Mouse (Mus musculus) hindbrain, postnatal 0 days (tissue): ENCODE results near the gene Ggt7. TPM values are rescaled to one million over a fixed set of nuclear protein-coding genes. Genes with fewer than 3 reads are reported as not detected.
"Not testable (repeated sequence)": the region's sequence is repeated elsewhere in the genome, so short reads cannot be mapped to it uniquely, and the experiment has no call there.

ENCODE experiments used
- ATAC-seq: fragments of 200-750 bp; cut with Nextera tagmentation; 2 replicates; pipeline ENCODE4 v1.8.0; 2017; ENCODE audit warnings: mild to moderate bottlenecking, moderate TSS enrichment, moderate library complexity
- DNase-seq: peaks from one replicate; pipeline ENCODE4 v3.0.0-alpha.2; 2015; ENCODE audit warnings: low spot score
- H3K27ac ChIP-seq: fragments of 300-500 bp; sonication (generic); 2 replicates; pipeline ENCODE4 v1.5.1; 2014; ENCODE audit warnings: mild to moderate bottlenecking
- H3K27me3 ChIP-seq: fragments of 300-500 bp; sonication (generic); 2 replicates; pipeline ENCODE4 v1.6.1; 2014; ENCODE audit warnings: low read length, mixed read lengths; ENCODE audit not compliant: insufficient read depth
- H3K36me3 ChIP-seq: fragments of 300-500 bp; sonication (generic); 2 replicates; pipeline ENCODE4 v1.6.1; 2014; ENCODE audit warnings: low read length, mixed read lengths; ENCODE audit not compliant: insufficient read depth
- H3K4me1 ChIP-seq: fragments of 300-500 bp; sonication (generic); 2 replicates; pipeline ENCODE4 v1.6.1; 2014; ENCODE audit warnings: antibody characterized with exemption, low read length, mixed read lengths; ENCODE audit not compliant: insufficient read depth
- H3K4me2 ChIP-seq: fragments of 300-500 bp; sonication (generic); 2 replicates; pipeline ENCODE4 v1.6.1; 2014; ENCODE audit warnings: low read depth, mild to moderate bottlenecking, low read length, moderate library complexity, mixed read lengths
- H3K4me3 ChIP-seq: fragments of 300-500 bp; sonication (generic); 2 replicates; pipeline ENCODE4 v1.5.1; 2014; ENCODE audit warnings: low read length
- H3K9ac ChIP-seq: fragments of 300-500 bp; sonication (generic); replicated peaks from 2 replicates; pipeline ENCODE4 v1.6.1; 2014; ENCODE audit warnings: mild to moderate bottlenecking, low read length, moderate library complexity, mixed read lengths
- H3K9me3 ChIP-seq: fragments of 300-500 bp; sonication (generic); 2 replicates; pipeline ENCODE4 v1.6.1; 2016; ENCODE audit warnings: low read length, mixed read lengths
- CTCF ChIP-seq: IDR thresholded peaks from 2 replicates; pipeline ENCODE4 v1.5.1; 2016; ENCODE audit warnings: antibody characterized with exemption, control low read depth, low read depth
- WGBS: fragments of 180-500 bp; shearing (Covaris S2); extraction: QIAGEN DNeasy Blood & Tissue Kit; methylation state at CpG from one replicate; pipeline ENCODE4 v1.1.7; 2014; 5-methylcytosine and 5-hydroxymethylcytosine counted together
- polyA plus RNA-seq: library from polyadenylated mRNA; unstranded; fragments of >200 nt; fragmentation: Nextera tagmentation; extraction: Ambion mirVana; gene quantifications from 2 replicates; pipeline ENCODE4 v1.2.1, GENCODE M21; 2015
- total RNA-seq: library from RNA; depleted of rRNA; stranded (reverse); fragments of >200 nt; gene quantifications from 2 replicates; pipeline ENCODE4 v1.2.3, GENCODE M21; 2014

Gene Ggt7
- total and polyA plus RNA-seq, 2 experiments from 2014 or later = 104 to 201 TPM

DNA sequence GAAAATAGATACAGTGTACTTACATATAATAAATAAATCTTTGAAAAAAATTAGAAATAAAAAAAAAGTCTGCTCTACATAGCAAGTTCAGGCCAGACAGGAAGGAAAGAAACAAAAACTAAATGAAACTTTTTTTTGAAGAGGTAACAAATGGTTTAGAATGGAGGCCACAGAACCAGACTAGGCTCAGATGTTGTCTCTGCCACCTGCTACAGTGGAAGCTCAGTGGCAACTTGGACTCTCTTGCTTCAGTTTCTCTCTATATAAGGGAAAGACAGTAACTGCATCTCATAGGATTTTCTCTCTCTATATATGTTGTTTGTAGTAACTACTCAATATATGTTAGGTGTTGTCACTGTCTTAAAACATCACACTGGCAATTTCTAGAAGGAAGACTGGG is 34.3 kb upstream of the Ggt7 start:
- H3K36me3 ChIP-seq = no peaks in the 10 kb centered on the region
- no peak for TF ChIP-seq CTCF
- no peak overlapping the region for H3K27ac ChIP-seq
- H3K9ac ChIP-seq = no peak overlapping the region
- ATAC-seq (no peak), DNase-seq (no peak)
- H3K4me2 ChIP-seq = no peak overlapping the region
- no peaks in the 10 kb centered on the region for H3K27me3 ChIP-seq
- H3K4me3 ChIP-seq = no peak overlapping the region
- H3K9me3 ChIP-seq = no peaks in the 10 kb centered on the region
- H3K4me1 ChIP-seq = no peaks in the 10 kb centered on the region

DNA sequence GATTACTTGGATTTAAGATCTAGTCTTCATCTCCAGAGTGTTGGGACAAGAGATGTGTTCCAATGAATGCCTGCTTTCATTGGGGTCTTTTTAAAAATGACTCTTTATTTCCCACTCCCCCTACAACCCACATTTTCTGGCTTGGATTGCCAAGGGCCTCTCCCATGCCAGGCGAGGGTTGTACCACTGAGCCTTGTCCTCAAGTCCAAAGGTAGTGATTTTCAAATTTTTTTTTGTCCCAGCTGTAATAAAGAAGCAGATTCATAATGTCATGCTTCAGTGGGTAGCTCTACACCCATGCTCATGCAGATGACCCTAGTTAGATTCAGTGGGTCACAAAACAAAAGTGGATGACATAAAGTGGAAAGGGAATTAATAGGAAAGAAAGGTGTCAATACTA is 28.9 kb upstream of the Ggt7 start:
- Histone ChIP-seq H3K4me3 (no peak overlapping the region), H3K9ac (no peak overlapping the region), H3K27ac (no peak overlapping the region), H3K27me3 (no peaks in the 10 kb centered on the region), H3K36me3 (no peaks in the 10 kb centered on the region), H3K9me3 (no peaks in the 10 kb centered on the region), H3K4me2 (no peak overlapping the region), H3K4me1 (no peaks in the 10 kb centered on the region)
- TF ChIP-seq CTCF = no peak
- no peak for DNase-seq
- WGBS = 74% methylated on average over 1 of the region's 1 CpGs
- no peak for ATAC-seq

- DNase-seq (no peak), ATAC-seq (no peak)
- 47% methylated on average over 6 of the region's 6 CpGs for WGBS
- no peak overlapping the region for H3K27ac ChIP-seq
- TF ChIP-seq CTCF = no peak
- H3K4me2 ChIP-seq = no peak overlapping the region
- no peak overlapping the region for H3K9ac ChIP-seq
- H3K27me3 ChIP-seq = no peaks in the 10 kb centered on the region
- no peak overlapping the region for H3K4me3 ChIP-seq
- H3K4me1 ChIP-seq = no peaks in the 10 kb centered on the region
- H3K9me3 ChIP-seq = no peaks in the 10 kb centered on the region
- H3K36me3 ChIP-seq = no peaks in the 10 kb centered on the region
Observed at GRCm38 (mm10) chr2:155540822-155541458, 22.9 kb upstream of the Ggt7 start.

DNA sequence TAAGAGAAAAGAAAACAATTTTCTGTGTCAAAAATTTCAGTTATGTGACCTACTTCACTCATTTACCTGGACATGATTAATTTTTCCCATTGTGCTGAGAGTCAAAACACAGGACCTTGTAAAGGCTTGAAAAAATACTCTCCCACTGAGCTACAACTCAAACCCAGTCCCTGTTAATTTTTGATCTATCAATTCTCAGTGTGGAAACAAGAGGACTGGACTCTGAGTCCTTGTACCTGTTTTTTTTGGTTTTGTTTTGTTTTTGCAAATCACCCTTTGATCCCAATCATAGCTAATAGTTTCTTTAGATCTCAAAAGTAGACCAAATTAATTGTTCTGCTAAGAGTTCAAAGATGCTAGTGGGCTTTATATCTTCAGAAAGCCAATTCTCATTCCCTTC is 21.7 kb upstream of the Ggt7 start:
- ATAC-seq = no peak
- no peak overlapping the region for H3K4me3 ChIP-seq

GRCm38 (mm10) chr2:155538463-155539057 is 20.5 kb upstream of the Ggt7 start:
- H3K4me2 ChIP-seq, DNase-seq, H3K4me3 ChIP-seq, H3K4me1 ChIP-seq, H3K9ac ChIP-seq, H3K36me3 ChIP-seq, H3K27ac ChIP-seq, H3K9me3 ChIP-seq, ATAC-seq, H3K27me3 ChIP-seq: not testable (repeated sequence)
- 83% methylated on average over 11 of the region's 19 CpGs for whole genome bisulfite sequencing

More for the DNA sequence above, 21.7 kb upstream of the Ggt7 start:
- no peak overlapping the region for H3K9ac ChIP-seq
- H3K27me3 ChIP-seq = no peaks in the 10 kb centered on the region
- no peak overlapping the region for H3K4me2 ChIP-seq
- DNase-seq = no peak
- no peaks in the 10 kb centered on the region for H3K36me3 ChIP-seq
- H3K27ac ChIP-seq = no peak overlapping the region
- no peaks in the 10 kb centered on the region for H3K4me1 ChIP-seq
- H3K9me3 ChIP-seq = no peaks in the 10 kb centered on the region
- TF ChIP-seq CTCF = no peak

DNA sequence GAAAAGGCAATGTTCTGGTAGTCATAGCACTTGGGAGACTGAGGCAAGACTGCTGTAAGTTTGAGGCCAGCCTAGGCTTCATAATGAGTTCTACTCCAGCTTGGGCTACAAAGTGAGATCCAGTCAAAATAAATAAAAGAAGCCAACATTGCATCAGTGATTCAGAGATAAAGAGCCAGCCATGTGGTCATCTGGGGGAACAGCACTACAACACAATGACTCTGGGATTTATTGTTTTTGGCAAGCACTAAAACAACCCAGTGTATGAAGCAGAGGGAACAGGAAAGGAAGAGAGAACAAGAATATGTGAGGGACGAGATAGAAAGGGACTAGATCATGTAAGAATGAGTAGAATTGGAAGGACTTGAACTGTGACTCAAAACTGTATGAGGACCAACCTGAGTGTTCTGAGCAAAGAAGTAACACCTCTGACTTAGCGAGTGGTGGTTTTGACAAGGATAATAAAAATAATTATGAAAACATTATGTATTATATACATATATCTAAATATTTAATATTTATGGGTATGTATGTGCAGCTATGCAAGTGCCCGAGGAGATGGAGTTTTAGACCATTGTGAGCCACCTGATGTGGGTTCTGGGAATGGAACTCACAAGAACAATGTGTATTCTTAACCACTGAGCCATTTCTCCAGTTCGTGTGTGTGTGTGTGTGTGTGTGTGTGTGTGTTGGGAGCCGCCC is 19.9 kb upstream of the Ggt7 start:
- no peaks in the 10 kb centered on the region for H3K27me3 ChIP-seq
- H3K36me3 ChIP-seq = no peaks in the 10 kb centered on the region
- 78% methylated on average over 5 of the region's 5 CpGs for whole genome bisulfite sequencing
- H3K4me3 ChIP-seq = no peak overlapping the region
- no peak for TF ChIP-seq CTCF
- H3K4me1 ChIP-seq = no peaks in the 10 kb centered on the region
- no peak overlapping the region for H3K27ac ChIP-seq
- no peak for ATAC-seq
- no peak overlapping the region for H3K4me2 ChIP-seq
- H3K9me3 ChIP-seq = no peaks in the 10 kb centered on the region
- H3K9ac ChIP-seq = no peak overlapping the region
- no peak for DNase-seq

DNA sequence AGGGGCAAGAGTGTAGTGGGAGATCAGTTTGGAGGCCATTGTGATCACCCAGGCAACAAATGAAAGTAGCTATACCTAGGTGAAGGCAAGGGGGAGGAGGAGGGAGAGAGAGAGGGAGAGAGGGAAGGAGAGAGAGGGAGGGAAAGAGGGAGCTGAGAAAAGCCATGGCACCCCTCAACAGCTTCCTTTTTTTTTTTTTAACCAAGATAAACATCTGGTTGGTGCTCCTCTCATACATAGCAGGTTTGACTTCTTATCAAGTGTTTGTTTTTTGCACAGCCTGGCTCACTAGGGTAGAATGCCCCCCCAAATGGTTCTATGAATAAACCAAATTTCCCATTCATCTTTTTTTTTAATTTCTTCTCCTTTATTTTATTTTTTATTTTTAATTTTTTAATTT is 18.3 kb upstream of the Ggt7 start:
- Histone ChIP-seq H3K36me3 (no peaks in the 10 kb centered on the region), H3K4me2 (no peak overlapping the region), H3K9ac (no peak overlapping the region), H3K27me3 (no peaks in the 10 kb centered on the region), H3K4me1 (no peaks in the 10 kb centered on the region), H3K9me3 (no peaks in the 10 kb centered on the region), H3K4me3 (no peak overlapping the region), H3K27ac (no peak overlapping the region)
- DNase-seq (no peak), ATAC-seq (no peak)
- no peak for TF ChIP-seq CTCF
